Mouse (Mus musculus) ovary, postnatal 14 days (tissue): ENCODE data around the gene Mybph.
A peak's percentile ranks its signal among the peaks of the same experiment; 100 is the strongest.
"Not testable (repeated sequence)": the region's sequence is repeated elsewhere in the genome, so short reads cannot be mapped to it uniquely, and the experiment has no call there.

Experiments used
- DNase-seq: peaks from one replicate; pipeline ENCODE4 v3.0.0; 2022; ENCODE audit warnings: low spot score

The Mybph gene

DNA sequence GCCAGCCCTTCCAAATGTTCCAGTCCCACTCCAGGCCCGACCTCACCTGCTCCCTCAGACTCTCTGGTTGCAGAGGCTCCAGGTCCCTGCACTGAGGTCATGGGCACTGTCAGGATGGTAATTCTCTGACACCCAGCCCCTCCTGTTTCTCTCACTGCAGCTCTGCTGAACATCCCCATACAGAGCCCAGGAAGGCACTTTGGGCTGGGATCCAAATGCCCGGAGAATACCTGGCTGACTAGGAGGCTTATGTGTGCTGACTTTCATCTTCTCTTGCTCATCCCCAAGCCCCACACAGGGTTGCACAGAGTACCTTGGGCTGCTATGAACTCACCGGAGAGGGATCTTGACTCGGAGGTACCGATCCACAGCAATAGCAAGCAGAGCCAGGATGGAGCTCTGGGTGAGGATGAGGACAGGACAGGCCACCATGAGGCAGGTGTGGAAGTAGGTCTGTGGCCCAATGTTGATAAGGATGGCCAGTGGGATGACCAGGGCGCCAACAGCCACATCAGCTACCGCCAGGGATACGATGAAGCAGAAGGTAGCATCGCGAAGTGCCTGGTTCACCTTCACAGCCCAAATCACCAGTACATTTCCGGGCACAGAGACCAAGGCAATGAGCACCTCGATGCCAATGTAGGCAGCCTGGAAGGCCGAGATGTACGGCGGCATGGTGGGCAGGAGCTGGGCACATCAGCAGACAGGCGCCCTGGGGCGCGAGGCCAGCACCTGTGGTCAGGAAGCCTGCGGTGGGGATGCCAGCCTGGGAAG lies 40.6 kb downstream of the Mybph start:
- no peak for DNase-seq

DNA sequence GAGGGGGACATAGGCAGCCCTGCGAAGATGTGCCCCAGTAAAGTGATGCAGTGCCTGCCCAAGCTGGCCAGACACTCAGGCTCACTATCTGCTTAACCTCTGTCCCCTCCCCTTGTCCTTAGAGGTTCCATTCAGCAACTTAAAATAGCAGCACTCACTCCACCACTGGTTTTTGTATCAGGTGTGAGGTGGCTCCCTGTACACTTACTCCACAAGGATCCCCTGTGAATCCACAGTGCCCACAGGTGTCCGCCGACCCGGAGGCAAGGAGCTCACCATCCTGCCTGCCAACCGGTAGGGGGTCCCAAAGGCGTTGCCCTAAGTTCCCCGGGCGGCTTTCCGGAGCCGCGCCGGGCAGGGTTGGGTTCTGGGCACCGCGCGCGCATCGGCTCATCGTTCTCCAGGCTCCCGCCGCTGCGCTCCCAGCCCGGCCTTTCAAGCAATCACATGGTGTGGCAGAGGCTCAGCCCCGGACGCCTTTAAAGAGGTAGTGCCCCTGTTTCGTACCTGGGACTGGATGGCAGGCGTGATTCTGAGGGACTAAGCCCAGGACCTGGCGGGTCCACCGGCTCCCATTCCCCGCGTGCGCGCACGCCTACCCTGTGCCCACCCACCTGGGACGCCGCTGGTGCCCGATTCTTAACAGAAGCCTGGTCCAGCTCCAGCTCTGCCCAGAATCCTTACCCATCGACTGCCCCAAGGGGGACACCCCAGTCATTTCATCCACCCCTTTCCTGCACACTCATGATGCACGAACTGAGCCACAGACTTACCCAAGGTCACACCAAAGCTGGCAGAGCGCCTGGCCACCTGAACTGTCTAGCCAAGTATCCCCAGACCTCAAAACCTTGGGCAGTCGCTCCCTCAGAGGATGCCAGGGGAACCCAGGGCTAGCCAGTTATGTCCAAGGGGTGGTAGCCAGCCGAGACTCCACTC lies 41.5 kb downstream of the Mybph start:
- DNase-seq, result no peak

DNA sequence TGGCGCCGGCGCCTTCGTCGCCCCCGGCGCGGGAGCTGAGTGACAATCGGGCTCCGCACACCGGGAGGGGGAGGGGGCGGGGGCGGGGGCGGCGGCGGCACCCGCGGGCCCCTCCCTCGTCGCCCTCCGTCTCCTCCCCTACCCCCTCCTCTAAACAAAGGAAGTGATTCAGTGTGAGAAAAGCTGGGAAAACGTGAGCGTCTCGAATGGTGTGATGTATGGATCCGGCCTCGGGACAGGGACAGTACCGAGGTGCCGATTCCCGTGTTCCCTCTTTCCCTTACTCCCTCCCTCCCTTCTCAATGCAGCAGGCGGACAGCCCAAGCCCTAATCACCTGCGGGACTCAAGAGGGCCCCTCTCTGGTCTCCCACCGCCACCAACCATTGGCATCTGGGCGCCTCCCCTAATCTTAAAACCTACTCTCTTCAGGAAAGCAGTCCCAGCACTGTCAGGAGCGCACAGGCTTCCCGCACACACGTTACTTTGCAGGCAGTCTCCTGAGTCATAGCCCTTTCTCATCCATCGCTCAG lies 42.2 kb downstream of the Mybph start, which contains the start of gene Adora1:
TSS of gene Adora1 (minus strand) at position 41 of the 531 bp plus-strand sequence.
- DNase-seq, result no peak

DNA sequence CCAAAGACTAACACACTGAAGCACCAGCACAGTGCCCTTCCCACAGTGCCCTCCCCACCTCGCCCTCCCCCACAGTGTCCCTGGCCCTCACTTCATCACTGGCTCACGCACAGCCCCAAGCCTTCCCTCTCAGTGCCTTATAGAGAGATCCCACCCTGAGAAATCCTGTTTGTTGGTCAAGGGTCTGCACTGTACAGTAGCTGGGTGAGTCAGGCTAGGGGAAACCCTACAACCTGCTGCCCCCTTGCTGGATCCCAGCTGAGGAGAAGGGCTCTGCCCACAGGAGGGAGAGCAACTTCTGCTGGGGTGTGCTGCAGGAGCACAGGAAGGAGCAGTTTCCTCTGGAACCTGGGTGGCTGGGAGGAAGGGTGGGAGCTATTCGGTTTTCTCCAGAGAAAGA lies 42.9 kb downstream of the Mybph start:
- DNase-seq, result no peak

DNA sequence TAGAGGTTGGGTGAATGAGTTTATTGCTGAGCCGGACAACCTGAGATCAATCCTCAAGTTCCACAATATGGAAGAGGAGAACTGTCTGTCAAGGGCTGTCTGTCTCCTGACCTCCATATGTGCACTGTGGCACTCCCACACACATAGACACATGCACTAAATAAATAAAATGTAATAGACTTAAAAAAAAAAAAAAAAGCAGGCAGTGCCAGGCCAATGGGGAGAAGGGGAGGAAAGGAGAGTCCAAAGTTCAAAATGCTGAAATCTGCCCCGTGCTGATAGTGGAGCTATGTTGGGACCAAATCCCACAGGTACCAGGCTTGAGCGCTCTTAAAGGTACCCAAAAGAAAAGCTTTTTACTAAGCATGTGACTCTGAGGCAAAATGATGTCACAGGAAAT lies 44.2 kb downstream of the Mybph start:
- no peak for DNase-seq

DNA sequence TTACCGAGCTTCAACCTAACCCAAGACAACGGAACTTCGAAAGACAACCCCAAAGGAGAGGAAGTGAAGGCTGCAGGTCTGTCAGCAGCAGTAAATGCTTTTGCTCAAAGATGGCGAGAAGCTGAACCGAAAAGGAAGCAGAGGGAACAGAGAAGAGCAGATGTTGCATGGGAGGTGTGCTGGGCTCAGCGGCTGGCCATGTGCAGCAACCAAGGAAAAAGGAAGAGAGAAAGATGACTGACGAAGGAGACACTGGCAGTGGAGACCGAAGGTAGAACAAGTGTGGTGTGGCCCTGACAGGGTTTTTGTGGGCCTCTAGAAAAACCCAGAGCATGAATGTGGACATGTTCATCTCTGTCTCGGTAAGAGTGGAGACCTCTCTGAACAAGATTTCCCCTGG lies 47.5 kb downstream of the Mybph start:
- no peak for DNase-seq

DNA sequence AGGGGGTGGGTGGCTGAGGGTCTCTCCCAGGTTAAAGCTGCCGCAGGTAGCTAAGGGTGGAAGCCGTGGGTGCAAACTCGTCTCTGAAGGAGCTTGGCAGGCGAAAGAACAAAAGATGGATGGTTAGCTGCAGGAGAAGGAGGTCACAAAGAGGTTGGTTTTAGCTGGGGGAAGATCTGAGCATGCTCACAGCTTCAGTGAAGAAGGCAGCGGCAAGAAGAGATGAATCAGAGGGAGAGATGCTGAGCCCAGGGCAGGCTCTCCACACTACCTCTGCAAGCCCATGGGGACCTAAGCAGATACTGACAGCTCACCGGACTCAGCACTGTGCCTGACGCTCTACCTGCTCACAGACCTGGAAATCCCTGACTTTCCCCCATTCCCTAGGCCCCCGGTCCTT lies 48.0 kb downstream of the Mybph start:
- no peak for DNase-seq

DNA sequence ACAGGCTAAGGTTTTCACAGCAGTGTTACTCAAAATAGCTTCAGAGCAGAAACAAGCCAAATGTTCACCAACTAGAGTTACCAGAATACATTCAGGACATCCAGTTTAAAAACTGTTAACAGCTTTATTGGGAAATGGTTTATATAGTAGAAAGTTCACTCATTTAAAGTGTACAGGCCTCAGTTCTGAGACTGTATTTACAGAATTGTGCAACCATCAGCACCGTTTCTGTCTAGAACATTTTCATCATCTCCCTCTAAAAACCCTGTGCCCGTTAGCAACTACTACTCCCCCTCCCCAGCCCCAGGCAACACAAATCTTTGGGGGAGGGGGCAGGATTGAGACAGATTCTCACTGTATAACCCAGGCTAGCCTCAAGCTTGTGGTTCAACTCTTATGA lies 49.0 kb downstream of the Mybph start:
- no peak for DNase-seq

DNA sequence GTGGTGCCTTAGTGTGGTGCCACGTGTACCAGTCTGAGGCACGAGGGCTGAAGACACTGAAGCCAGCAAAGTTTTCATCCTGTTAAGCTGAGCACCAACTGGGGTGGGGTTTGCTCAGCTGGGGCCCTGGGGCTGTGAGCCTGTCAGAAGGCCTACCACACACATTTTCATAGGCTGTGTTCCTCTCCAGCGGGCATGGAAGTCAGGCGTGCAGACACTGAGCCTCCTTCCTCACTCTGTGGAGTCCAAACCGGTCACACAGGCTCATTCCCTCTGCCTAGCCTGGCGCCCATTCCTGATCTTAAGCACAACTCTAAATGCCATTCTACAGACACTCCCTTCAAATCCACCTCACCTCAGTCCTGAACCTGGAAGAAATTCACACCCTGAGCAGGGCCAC lies 50.3 kb downstream of the Mybph start:
- DNase-seq, result no peak

DNA sequence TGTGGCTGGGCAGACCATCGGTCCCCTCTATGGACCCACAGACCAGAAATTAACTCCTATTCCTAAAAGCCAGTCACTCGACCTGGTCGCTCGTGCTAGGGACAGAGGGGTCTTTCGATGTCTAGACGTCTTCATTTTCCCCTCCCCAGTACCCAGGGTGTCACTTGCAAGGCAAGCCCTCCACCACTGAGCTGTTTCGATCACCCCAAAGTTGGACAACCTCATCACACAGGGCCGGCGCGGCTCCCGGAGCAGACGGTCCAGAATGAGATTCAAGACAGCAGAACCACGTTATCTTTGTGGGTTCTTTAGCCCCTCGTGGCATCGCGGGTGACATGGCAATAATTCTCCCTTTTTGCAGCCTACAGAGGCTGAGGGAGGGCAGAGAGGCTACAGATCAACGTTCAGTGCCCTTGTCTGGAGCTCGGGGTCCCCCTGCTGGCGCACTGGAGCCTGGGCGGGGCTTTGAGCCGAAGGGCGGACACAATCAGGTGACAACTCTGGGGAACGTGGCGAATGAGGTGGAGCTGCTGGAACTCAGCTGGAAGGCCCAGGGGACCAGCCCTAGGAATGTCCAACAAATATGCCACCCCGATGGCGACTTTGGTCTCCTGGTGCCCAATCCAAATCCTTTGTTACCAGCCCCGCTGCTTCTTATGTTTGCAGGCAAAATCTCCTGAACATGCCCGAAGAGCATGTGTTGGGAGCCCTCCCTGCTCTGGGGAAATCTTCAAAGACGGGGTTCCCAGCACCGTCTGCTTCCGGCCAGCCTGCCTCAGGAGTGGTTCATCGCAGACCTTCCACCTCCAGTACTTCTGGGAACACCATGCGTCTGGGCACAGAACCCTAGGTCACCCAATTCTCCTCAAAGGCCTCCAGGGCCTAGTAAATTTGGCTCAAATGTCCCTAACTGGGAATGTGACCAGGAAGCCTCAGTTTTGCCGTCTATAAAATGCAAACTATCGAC lies 51.0 kb downstream of the Mybph start:
- peak; percentile 91 for DNase-seq

DNA sequence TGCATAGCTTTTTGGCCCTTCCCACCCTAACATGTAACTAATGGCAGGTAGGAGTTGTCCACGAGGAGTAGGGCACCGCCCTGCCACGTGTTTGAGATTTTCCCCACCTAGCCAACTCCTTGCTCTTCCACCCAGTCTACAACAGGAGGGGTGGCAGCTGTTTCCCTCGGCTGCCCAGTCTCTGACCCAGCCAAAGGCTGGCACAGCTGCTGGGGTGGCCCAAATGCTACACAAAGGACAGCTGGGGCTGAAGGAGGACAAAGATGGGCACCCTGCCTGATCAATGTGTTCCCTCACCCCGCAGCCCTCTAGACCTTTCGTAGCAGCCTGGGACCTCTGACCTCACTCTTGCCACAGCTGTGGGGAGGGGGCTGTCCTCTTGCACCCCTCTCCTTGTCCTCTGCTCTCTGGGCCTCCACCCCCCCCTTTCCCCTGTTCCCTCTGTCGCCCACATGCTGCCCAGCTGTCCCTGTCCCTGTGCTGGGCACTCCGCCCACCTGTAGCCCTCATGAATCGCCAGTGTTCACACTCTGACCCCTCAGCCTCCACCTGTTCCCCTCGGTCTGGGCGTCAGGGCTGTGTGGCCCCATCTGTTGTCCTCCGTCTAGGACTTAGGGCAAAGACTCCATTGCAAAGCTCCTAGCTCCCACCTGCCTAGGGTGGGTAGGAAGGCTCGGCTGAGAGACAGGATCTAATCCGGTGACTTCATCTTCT lies 51.9 kb downstream of the Mybph start:
- no peak for DNase-seq

DNA sequence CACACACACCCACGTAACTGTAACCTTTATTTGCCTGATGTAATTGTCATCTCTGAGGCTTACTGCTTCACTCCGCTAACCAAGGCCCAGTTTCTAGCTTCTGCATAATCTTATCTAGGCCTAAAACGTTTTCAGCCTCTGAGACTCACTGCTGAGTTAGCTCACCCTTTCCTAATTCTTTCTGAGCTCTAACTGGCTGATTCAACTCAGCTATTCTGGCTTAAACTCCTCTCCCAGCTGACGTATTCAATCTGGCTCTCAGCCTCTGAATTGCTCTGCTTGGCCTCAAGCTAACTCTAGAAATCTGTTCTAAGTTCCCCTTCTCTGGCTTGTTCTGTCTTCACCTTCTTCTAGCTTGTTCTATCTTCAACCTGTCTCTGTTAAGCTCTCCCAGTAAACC lies 53.3 kb downstream of the Mybph start:
- no peak for DNase-seq

DNA sequence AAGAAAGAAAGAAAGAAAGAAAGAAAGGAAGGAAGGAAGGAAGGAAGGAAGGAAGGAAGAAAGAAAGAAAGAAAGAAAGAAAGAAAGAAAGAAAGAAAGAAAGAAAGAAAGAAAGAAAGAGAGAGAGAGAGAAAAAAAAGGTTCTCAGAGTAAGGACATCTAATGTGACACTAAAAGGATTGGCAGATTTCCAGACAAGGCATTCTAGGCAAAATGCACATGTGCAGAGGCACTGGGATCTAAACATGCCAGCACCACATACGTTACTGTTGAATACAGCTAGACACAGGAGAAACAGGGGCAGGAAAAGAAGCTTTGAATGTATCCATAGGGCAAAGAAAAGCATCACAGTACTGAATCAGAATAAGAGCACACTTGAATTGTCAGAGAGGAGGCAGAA lies 56.4 kb downstream of the Mybph start:
- DNase-seq, result not testable (repeated sequence)
